Mouse (Mus musculus): ENCODE measurements around the gene Sv2c. TPM values are rescaled to one million over a fixed set of nuclear protein-coding genes. Genes with fewer than 3 reads are reported as not detected.
A peak's percentile ranks its signal among the peaks of the same experiment; 100 is the strongest.
"Not testable (repeated sequence)": the region's sequence is repeated elsewhere in the genome, so short reads cannot be mapped to it uniquely, and the experiment has no call there.

Gene Sv2c
- polyA plus RNA-seq, 1 experiment from 2014 or later: 21.6 TPM

DNA sequence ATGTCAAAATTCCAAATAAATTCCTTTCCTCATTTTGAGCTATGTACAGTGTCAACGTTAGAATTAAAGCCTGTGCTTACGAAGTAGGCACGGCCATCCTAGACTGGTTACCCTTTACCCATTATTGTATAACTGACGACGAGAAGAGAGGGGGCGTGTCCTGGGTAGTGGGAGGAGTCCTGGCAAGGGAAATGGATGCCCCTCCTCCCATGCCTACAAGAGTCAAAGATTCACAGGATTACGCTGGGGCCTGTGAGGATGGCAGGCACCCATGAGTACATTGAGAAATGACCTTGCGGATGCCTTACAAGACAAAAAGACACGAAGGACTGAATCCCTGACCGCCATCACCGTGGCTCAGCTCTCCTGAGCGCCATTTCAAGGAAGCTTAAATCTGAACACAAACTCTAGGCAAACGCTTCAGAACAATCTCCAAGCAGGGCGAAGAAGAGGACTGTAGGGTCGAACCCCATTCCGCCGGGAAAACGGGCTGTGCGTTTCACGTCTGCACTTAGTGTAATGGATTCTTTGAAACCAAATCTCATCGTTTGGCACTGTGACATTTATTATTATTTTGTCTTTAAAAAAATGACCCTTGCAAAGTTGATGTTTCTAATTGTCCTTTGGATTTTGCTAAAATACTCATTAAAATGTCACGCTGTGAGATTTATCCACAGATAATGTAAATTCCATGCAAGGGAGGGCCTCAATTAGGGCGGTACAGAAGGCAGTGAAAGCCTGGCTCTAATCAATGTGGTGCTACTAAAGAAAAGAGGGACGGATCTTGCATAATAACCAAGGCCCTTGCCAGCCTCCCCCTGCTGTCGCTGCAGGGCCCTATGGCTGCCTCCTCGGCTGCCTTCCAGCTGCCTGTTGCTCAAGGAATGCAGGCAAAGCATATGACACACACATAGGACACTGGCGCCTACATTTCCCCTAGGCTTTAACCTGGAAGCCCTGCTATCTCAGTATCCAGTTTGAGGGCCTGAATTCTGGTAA lies 137.4 kb downstream of the Sv2c start:
- H3K27me3 ChIP-seq: no peaks in the 10 kb centered on the region
- no peak overlapping the region for H3K9ac ChIP-seq
- no peaks in the 10 kb centered on the region for H3K36me3 ChIP-seq
- no peak overlapping the region for H3K4me3 ChIP-seq
- peaks cover 27% of the 10 kb centered on the region for H3K4me1 ChIP-seq (replicated peaks)
- 46% methylated on average over 27 of the region's 27 CpGs for WGBS
- H3K27ac ChIP-seq: peak overlapping the region; percentile 71
- ATAC-seq (ENCODE audit: low FRiP score): peak; percentile 82
- no peaks in the 10 kb centered on the region for H3K9me3 ChIP-seq
- no peak overlapping the region for H3K4me2 ChIP-seq

DNA sequence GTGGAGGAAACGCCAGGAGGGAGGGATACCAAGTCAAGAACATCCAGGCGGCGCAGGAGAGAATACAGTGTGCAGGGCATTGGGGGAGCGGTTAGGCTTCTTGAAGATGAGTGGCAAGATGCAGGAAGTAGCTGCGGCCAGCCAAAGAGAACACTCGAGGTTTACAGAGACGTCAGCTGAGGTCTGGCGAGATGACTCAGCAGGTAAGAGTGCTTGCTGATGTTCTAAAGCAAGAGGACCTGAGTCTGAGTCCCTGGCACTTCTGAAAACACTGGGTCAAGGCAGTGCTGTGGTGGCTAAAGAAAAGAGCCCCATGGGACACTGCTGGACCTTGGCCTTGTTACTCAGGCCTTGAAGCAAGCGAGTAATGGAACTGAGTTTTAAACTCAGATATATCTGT lies 144.2 kb downstream of the Sv2c start:
- no peak for ATAC-seq (ENCODE audit: low FRiP score)
- 90% methylated on average over 9 of the region's 9 CpGs for WGBS
- no peaks in the 10 kb centered on the region for H3K27me3 ChIP-seq
- H3K36me3 ChIP-seq: no peaks in the 10 kb centered on the region
- no peak overlapping the region for H3K4me3 ChIP-seq
- H3K9me3 ChIP-seq: no peaks in the 10 kb centered on the region
- H3K4me1 ChIP-seq (replicated peaks): no peaks in the 10 kb centered on the region
- no peak overlapping the region for H3K27ac ChIP-seq
- H3K4me2 ChIP-seq: no peak overlapping the region
- H3K9ac ChIP-seq: no peak overlapping the region

DNA sequence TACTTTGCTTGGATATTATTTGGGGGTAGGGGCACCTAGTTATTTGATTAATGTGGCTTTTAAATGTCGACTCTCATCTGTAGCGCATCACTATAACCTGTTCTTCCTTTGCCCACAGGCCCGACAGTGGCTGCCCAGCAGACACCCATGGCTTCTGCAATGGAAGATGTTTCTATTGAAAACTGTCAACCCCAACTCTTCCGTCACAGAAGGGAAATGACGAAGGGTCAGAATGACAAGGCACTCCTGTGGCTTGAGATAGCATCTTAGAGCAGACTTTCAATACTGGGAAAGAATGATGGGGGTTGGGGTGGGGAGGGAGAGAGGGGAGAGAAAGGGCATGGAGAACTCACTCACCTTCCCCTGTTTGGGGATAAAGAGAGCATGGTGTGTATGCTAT lies 145.2 kb downstream of the Sv2c start:
- Histone ChIP-seq H3K4me3 (no peak overlapping the region), H3K4me2 (no peak overlapping the region), H3K27me3 (no peaks in the 10 kb centered on the region), H3K27ac (no peak overlapping the region), H3K36me3 (no peaks in the 10 kb centered on the region), H3K4me1 (replicated peaks) (no peaks in the 10 kb centered on the region), H3K9ac (no peak overlapping the region; the same call in 1 of the 2 replicates), H3K9me3 (no peaks in the 10 kb centered on the region)
- no peak for ATAC-seq (ENCODE audit: low FRiP score)
- WGBS: 77% methylated on average over 5 of the region's 5 CpGs

DNA sequence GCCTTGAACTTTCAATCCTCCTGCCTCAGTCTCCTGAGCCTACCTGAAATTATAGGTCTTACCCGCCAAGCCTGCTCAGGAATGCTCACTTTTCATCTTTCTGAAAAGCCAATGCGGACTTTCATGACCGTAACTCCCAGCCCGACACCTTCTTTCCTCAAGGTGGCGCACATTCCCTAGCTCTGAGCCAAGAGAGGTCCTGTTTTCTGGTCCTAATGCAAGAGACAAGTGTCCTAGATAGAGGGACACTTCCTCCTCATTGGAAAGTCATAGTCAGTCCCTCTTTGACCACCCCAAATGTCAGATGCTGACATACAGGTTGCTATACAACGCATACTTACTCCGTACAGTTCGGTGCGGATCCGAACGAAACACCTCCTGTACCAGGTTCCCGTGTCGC lies 146.0 kb downstream of the Sv2c start:
- Histone ChIP-seq H3K4me3 (no peak overlapping the region), H3K9ac (no peak overlapping the region), H3K27me3 (no peaks in the 10 kb centered on the region), H3K9me3 (no peaks in the 10 kb centered on the region), H3K36me3 (no peaks in the 10 kb centered on the region), H3K4me2 (no peak overlapping the region), H3K27ac (no peak overlapping the region), H3K4me1 (replicated peaks) (no peaks in the 10 kb centered on the region)
- no peak for ATAC-seq (ENCODE audit: low FRiP score)
- 73% methylated on average over 13 of the region's 13 CpGs for WGBS

GRCm38 (mm10) chr13:95975225-95975624 lies 157.2 kb downstream of the Sv2c start:
- Histone ChIP-seq H3K9me3 (no peaks in the 10 kb centered on the region), H3K4me3 (no peak overlapping the region), H3K27ac (no peak overlapping the region), H3K27me3 (no peaks in the 10 kb centered on the region), H3K9ac (no peak overlapping the region), H3K4me1 (replicated peaks) (no peaks in the 10 kb centered on the region), H3K4me2 (no peak overlapping the region), H3K36me3 (0 out of 2 replicates have a peak, but pooled peaks cover 5% of the 10 kb centered on the region)
- ATAC-seq (ENCODE audit: low FRiP score): no peak
- 82% methylated on average over 10 of the region's 10 CpGs for WGBS

DNA sequence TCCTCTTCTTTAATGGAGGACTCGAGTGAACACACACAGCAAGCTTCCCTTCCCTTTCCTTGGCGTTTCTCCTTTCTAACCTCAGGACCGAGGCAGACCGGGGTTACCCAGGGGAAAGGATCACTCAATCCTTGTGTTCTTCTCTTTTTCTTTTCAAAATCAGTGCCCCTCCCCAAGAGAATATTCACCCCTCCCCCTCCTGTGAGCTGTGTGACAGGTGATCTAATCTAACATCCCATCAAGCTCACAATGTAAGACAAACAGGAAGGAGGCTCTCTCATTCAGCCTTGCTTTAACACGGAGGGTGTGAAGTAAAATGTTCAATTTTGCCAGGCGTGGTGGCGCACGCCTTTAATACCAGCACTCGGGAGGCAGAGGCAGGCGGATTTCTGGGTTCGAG lies 158.3 kb downstream of the Sv2c start:
- 93% methylated on average over 11 of the region's 11 CpGs for WGBS
- no peaks in the 10 kb centered on the region for H3K4me1 ChIP-seq (replicated peaks)
- H3K4me2 ChIP-seq: no peak overlapping the region
- no peaks in the 10 kb centered on the region for H3K9me3 ChIP-seq
- ATAC-seq (ENCODE audit: low FRiP score): no peak
- 0 out of 2 replicates have a peak, but pooled peaks cover 5% of the 10 kb centered on the region for H3K36me3 ChIP-seq
- no peaks in the 10 kb centered on the region for H3K27me3 ChIP-seq
- no peak overlapping the region for H3K27ac ChIP-seq
- no peak overlapping the region for H3K9ac ChIP-seq
- H3K4me3 ChIP-seq: no peak overlapping the region

DNA sequence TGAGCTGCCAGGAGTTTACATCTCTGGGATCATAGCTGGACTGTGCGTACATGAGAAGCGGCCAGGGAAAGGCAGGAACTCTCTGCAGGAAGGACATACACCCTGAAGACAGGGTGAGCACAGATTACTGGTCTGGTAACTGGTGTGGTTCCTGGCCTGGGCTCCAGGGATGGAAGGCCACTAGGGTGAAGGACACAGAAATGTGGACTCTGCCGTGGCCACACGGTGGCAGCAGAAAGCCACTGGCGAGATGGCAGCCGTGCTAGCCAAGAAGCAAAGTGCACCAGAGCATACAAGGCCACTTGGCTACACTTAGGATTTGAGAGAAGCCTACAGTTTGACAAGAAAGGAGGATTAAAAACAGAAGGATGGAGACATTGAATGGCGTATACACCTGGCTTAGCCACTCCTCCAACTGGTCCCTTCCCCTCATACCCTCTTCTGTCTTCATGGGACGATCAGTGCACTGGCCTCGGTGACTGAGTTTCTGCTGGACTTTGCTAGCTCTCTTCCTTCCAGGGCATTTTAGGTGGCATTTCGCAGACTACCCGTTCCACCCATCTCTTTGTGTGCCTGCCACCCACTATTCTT lies 158.9 kb downstream of the Sv2c start:
- H3K27ac ChIP-seq: no peak overlapping the region
- H3K27me3 ChIP-seq: no peaks in the 10 kb centered on the region
- H3K9me3 ChIP-seq: no peaks in the 10 kb centered on the region
- no peak overlapping the region for H3K9ac ChIP-seq
- no peak overlapping the region for H3K4me2 ChIP-seq
- peak; percentile 81 for ATAC-seq (ENCODE audit: low FRiP score)
- peaks cover 4% of the 10 kb centered on the region; the same call in 1 of the 2 replicates for H3K4me1 ChIP-seq (replicated peaks)
- no peak overlapping the region for H3K4me3 ChIP-seq
- H3K36me3 ChIP-seq: 0 out of 2 replicates have a peak, but pooled peaks cover 5% of the 10 kb centered on the region
- 55% methylated on average over 11 of the region's 11 CpGs for WGBS

GRCm38 (mm10) chr13:95968031-95968430 lies 164.3 kb downstream of the Sv2c start:
- not testable (repeated sequence) for H3K36me3 ChIP-seq; H3K27me3 ChIP-seq; ATAC-seq (ENCODE audit: low FRiP score); H3K4me2 ChIP-seq; H3K9ac ChIP-seq; H3K27ac ChIP-seq; H3K4me3 ChIP-seq; H3K9me3 ChIP-seq
- 55% methylated on average over 2 of the region's 2 CpGs for WGBS
- peaks cover 24% of the 10 kb centered on the region for H3K4me1 ChIP-seq (replicated peaks)

DNA sequence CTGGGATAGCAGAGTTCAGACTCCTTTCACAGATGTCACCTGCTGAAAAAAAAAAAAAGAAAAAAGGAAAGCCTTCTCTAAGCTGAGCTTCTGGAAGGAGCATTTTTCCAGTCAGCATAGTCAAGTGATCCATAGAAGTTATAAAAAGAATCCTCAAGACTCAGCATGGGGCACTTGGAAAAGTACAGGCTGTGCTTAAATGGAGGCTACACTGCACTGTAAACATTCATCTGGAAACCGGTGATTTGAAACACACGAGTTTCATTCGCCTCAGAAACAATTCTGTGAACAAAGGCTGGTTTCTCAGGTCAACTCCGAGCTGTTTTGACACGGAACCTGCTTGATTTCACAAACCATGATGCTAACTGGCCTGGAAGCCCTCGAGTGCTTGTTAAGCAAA lies 165.6 kb downstream of the Sv2c start:
- no peaks in the 10 kb centered on the region for H3K36me3 ChIP-seq
- H3K4me1 ChIP-seq (replicated peaks): peaks cover 29% of the 10 kb centered on the region
- WGBS: 78% methylated on average over 6 of the region's 6 CpGs
- H3K9me3 ChIP-seq: no peaks in the 10 kb centered on the region
- H3K9ac ChIP-seq: no peak overlapping the region
- ATAC-seq (ENCODE audit: low FRiP score): no peak
- H3K27ac ChIP-seq: no peak overlapping the region
- H3K4me2 ChIP-seq: no peak overlapping the region
- H3K27me3 ChIP-seq: no peaks in the 10 kb centered on the region
- H3K4me3 ChIP-seq: no peak overlapping the region

DNA sequence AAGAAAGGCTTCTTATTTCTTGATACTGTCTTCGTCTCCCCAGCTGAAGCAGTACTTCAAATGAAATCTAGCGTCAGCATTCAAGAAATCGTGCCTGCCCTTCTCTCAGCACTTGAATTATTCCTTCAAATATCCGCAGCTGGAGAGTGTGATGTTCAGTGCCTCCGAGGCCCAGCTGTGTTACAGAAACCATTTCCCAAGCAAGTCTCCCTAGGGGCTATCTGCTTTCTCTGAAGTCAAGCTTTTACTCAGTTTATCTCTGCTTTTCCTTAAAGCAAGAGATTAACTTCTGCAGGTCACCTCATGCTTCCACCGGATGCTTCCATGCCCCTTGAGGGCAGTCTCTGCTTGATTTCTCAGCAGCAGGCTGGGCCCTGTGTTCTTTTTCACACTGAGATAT lies 166.8 kb downstream of the Sv2c start:
- no peaks in the 10 kb centered on the region for H3K9me3 ChIP-seq
- no peaks in the 10 kb centered on the region for H3K36me3 ChIP-seq
- H3K27ac ChIP-seq: peak overlapping the region; percentile 40; the same call in 1 of the 2 replicates
- ATAC-seq (ENCODE audit: low FRiP score): no peak
- no peak overlapping the region for H3K9ac ChIP-seq
- H3K4me3 ChIP-seq: no peak overlapping the region
- H3K4me1 ChIP-seq (replicated peaks): peaks cover 40% of the 10 kb centered on the region
- no peaks in the 10 kb centered on the region for H3K27me3 ChIP-seq
- WGBS: 67% methylated on average over 6 of the region's 6 CpGs
- no peak overlapping the region for H3K4me2 ChIP-seq

- H3K4me1 ChIP-seq (replicated peaks): peaks cover 43% of the 10 kb centered on the region
- no peak overlapping the region for H3K4me3 ChIP-seq
- no peaks in the 10 kb centered on the region for H3K36me3 ChIP-seq
- 74% methylated on average over 10 of the region's 10 CpGs for WGBS
- ATAC-seq (ENCODE audit: low FRiP score): no peak
- H3K4me2 ChIP-seq: no peak overlapping the region
- H3K9ac ChIP-seq: no peak overlapping the region
- no peaks in the 10 kb centered on the region for H3K9me3 ChIP-seq
- peak overlapping the region; percentile 40; the same call in 1 of the 2 replicates for H3K27ac ChIP-seq
- no peaks in the 10 kb centered on the region for H3K27me3 ChIP-seq
Observed at GRCm38 (mm10) chr13:95965162-95965561, 167.2 kb downstream of the Sv2c start.

DNA sequence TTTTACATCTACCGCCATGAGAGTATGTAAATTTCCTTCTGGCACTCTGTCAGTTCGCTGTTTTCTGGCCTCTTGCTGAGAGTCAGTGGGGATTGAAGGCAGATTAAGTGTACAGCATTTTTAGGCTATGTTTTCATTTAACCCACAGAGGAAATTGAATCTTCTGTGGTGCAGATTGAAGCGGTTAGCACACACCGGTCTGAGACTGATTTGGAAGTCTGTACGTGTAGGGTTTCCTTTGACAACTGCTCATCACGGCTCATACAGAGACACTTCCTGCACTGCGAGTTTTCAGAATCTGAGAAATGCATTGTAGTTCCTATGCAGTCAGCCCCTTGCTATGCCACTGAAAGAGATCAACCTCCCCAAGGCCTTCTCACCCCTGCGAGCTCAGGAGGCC lies 168.2 kb downstream of the Sv2c start:
- Histone ChIP-seq H3K9ac (no peak overlapping the region), H3K4me2 (no peak overlapping the region), H3K36me3 (no peaks in the 10 kb centered on the region), H3K9me3 (no peaks in the 10 kb centered on the region), H3K27me3 (no peaks in the 10 kb centered on the region), H3K4me1 (replicated peaks) (peaks cover 52% of the 10 kb centered on the region), H3K4me3 (no peak overlapping the region), H3K27ac (peak overlapping the region; percentile 55)
- ATAC-seq (ENCODE audit: low FRiP score): no peak
- 48% methylated on average over 8 of the region's 8 CpGs for WGBS
